Mouse (Mus musculus) heart, postnatal 10 days (tissue): ENCODE measurements around the gene Map3k3. TPM values are rescaled to one million over a fixed set of nuclear protein-coding genes. Genes with fewer than 3 reads are reported as not detected.
"Not testable (repeated sequence)": the region's sequence is repeated elsewhere in the genome, so short reads cannot be mapped to it uniquely, and the experiment has no call there.

Experiments
- DNase-seq, 2 experiments: peaks; one replicate each; pipeline ENCODE4 v3.0.0; 2021
- intact Hi-C: fragments of 180-260 bp; cut with DNase I; formaldehyde crosslinking; loops from one replicate; pipeline ENCODE4 v1.15.1; 2025
- total RNA-seq, 2 experiments: library from RNA; stranded (reverse); gene quantifications; 2 replicates each; pipeline ENCODE4 v1.2.3; 2021

Gene Map3k3
- total RNA-seq, 2 experiments from 2014 or later, result 50.5 to 50.6 TPM

GRCm38 (mm10) chr11:106187326-106187725, 102.9 kb downstream of the Map3k3 start:
- intact Hi-C loops, result no loop called here
- DNase-seq, result no peak

- DNase-seq, result no peak
- intact Hi-C loops, result no loop called here
These were observed 107.3 kb downstream of the Map3k3 start for GRCm38 (mm10) chr11:106191716-106192115.

GRCm38 (mm10) chr11:106192241-106192640, 107.8 kb downstream of the Map3k3 start:
- DNase-seq, result no peak
- intact Hi-C loops, result no loop called here

DNA sequence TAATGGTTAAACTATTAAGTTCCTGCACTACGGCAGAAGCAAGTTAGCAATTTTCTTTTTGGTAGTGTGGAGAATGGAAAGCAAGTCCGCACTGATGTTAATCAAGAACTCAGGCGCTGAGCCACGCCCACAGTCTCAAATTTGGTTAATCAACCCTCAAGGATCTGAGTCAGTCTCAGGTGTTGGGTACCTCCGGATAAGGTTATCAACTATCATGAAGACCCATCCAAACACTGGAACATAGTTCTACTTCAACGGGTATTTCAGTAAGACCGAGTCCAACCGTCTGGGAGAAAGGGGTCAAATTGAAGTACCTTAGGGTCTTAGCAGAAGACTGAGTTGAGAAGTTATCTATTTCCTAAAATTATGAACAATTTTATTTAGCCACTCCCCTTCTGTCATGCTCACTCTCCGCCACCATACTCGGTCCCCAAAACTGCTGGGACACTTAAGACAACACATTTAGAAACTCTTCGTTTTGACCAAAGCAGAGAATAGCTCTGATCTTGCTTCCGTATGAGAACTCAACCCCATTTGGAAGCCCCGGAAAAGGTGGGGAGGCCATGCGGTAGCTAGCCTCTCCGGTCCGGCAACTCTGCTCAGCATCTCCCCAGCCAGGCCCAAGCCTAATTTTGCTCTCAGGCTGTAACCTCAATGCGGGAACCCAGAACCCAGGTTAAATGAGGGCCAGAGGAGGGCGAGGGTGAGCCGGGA, 108.4 kb downstream of the Map3k3 start:
- DNase-seq, result no peak
- intact Hi-C loops, result no loop called here

- DNase-seq, result peak; percentile 97
- intact Hi-C loops, result no loop called here
These were observed 109.2 kb downstream of the Map3k3 start for GRCm38 (mm10) chr11:106193371-106194154.

DNA sequence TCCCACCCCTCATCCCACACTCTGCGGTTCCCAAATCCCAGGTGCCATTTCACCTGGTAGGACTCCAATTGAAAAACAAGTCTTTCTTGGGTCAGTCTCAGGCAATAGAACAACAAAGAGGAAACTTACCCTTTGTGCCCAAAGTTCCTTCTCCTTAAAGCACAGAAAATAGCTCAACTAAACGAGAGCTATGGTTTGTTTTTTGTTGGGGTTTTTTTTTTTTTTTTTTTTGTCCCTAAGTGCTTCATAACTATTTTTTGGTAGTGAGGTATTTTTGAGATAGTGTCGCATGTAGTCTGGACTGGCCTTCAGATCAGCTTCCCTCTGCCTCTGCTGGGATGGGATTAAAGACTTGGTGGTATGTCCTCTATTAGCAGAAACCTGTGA, 109.7 kb downstream of the Map3k3 start:
- no peak for DNase-seq
- intact Hi-C loops, result no loop called here

DNA sequence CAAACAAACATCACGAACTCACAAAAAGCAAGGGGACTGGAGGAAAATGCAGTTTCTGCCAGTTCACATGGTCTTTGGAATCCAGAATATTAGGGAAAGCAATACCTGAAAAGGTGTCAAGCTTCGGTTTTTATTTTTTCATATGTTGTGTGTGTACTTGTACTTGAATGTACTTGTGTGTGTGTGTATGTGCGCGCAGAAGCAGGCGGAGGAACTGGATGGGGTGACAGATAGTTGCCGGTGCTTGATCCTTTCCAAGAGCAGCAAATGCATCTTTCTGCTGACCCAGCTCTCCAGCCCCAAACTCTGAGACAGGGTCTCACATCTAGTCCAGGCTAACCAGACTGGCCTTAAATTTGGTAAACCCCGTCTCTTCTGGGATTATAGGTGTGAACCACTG, 110.5 kb downstream of the Map3k3 start:
- DNase-seq, result no peak
- intact Hi-C loops, result no loop called here

GRCm38 (mm10) chr11:106195341-106195740, 110.9 kb downstream of the Map3k3 start:
- intact Hi-C loops, result no loop called here
- DNase-seq, result no peak

DNA sequence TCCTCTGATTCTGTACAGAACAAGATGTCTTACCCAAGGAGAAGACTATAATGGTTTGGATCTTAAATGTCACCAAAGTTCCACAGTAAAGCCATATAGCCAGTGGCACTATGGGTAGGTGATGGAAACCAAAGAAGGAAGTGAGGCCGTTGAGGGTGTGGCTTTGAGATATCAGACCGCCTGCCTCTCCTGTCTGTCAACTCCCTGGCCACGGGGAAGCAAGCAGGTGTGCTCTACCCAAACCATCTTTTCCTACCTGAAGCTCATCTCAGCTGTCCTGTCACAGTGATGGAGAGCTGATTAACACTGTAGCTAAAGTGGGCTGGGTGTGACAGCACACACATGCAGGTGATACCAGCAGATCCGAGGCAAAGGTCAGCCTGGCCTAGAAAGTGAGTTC, 113.9 kb downstream of the Map3k3 start:
- intact Hi-C loops, result no loop called here
- DNase-seq, result no peak

DNA sequence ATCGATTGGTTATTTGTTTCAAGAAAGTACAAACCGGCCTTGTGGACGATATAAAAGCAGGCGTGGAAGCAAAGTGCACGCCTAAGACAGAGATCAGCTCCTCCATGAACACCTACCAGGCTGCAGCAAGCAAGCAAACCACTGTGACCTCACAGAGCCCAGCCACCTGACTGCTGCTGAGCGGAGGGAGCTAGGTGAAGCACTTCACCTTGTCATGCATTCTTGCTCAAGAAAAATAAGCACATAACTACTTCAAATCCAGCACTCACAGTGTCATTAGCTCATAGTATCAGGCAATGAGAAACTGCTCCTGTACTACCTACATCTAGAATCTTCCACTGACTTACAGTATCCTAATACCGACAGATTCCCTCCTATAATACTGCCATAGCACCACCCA, 115.6 kb downstream of the Map3k3 start:
- DNase-seq, intact Hi-C loops: not testable (repeated sequence)

DNA sequence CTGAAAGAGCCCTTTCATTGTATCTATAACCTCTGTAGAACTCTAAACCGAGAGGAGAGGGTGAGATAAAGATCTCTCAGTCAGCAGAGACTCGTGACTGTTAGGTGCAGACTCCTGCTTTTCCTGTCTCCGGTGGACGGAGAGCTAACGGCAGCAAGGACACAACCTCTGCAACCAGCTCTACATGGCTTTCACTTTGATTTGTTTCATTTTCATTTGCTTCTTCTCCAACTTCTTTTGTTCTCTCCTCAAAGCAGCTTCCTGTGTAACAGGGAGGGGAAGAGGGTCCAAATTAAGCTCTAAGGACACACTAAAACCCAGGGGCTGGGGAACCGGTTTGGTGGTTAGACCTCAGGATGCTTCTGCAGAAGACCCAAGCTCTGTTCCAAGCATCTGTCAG, 116.3 kb downstream of the Map3k3 start:
- intact Hi-C loops, result no loop called here
- no peak for DNase-seq

DNA sequence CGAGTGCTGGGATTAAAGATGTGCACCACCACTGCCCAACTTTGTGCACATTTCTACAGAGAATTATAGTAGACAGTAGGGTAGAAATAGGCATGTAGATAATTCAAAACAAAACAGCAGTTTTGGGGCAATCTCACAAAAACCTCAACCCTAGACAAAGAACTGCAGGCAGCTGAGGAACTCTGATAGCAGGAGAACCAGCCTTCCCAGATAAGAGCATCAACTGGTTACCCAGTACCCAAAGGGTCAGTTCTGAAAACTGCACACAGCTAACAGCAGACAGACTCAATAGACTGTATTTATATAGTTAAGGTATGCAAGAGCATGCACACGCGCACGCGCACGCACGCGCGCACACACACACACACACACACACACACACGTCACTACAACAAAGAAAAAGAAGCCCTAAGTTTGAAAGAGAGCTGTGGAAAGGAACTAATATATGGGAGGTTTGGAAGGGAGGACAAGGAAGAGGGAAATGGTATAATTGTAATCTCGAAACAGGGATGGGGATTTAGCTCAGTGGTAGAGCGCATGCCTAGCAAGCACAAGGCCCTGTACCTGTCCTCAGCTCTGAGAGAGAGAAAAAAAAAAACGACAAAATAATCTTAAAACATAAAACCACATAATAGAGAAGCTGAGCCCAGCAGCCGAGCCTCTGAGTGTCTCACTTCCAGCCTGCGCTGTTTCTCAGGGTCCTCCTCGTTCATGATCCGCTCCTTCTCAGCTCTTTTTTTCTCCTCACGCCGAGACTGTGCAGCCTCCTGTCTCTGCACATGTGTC, 117.1 kb downstream of the Map3k3 start:
- DNase-seq, result no peak
- intact Hi-C loops, result no loop called here

GRCm38 (mm10) chr11:106202123-106202465, 117.7 kb downstream of the Map3k3 start, which contains the start of gene Strada:
Strada (minus strand) TSS chr11:106202168.
- intact Hi-C loops, result no loop called here
- no peak for DNase-seq

Other genes starting within 250 kb of the Map3k3 start
- 10 to 100 TPM in 1 of 2 experiments, 1 to 10 TPM in 1; 8.0 to 15.4 TPM for gene Cyb561, start 131.3 kb upstream of the Map3k3 start, total RNA-seq
- 10 to 100 TPM; 20.4 to 29.1 TPM for gene Ace, start 116.7 kb upstream of the Map3k3 start, total RNA-seq
- not detected for gene Ace3, start 89.9 kb upstream of the Map3k3 start, total RNA-seq
- under 1 TPM in 1 of 2 experiments, not detected in 1; 0.31 TPM for gene Kcnh6, start 76.5 kb upstream of the Map3k3 start, total RNA-seq
- gene Dcaf7, start 47.7 kb upstream of the Map3k3 start, total RNA-seq, result 10 to 100 TPM; 54.6 to 57.6 TPM
- gene Taco1, start 18.6 kb upstream of the Map3k3 start, total RNA-seq, result 10 to 100 TPM; 49.4 to 50.1 TPM
- not detected for gene Gm10840, start 76.2 kb downstream of the Map3k3 start, total RNA-seq
- 10 to 100 TPM; 13.6 to 14.1 TPM for gene Limd2, start 76.2 kb downstream of the Map3k3 start, total RNA-seq
- gene Strada, start 117.6 kb downstream of the Map3k3 start, total RNA-seq, result 10 to 100 TPM; 11.1 to 12.9 TPM
- gene Ccdc47, start 131.7 kb downstream of the Map3k3 start, total RNA-seq, result 10 to 100 TPM; 79.9 to 83.2 TPM
- 10 to 100 TPM; 37.3 to 38.8 TPM for gene Ddx42, start 132.3 kb downstream of the Map3k3 start, total RNA-seq
- 10 to 100 TPM; 22.3 to 24.7 TPM for gene Ftsj3, start 171.5 kb downstream of the Map3k3 start, total RNA-seq
- 100 to 1,000 TPM; 107 to 109 TPM for gene Psmc5, start 171.5 kb downstream of the Map3k3 start, total RNA-seq
- gene Smarcd2, start 188.4 kb downstream of the Map3k3 start, total RNA-seq, result 10 to 100 TPM; 28.1 to 28.4 TPM
- gene Tcam1, start 192.1 kb downstream of the Map3k3 start, total RNA-seq, result under 1 TPM in 1 of 2 experiments, not detected in 1; 0.07 TPM
- gene Gh, start 217.3 kb downstream of the Map3k3 start, total RNA-seq, result not detected
- 1 to 10 TPM; 2.3 to 3.1 TPM for gene Cd79b, start 230.1 kb downstream of the Map3k3 start, total RNA-seq